Mouse (Mus musculus): Measurements from ENCODE around the gene Gtpbp1.

DNA sequence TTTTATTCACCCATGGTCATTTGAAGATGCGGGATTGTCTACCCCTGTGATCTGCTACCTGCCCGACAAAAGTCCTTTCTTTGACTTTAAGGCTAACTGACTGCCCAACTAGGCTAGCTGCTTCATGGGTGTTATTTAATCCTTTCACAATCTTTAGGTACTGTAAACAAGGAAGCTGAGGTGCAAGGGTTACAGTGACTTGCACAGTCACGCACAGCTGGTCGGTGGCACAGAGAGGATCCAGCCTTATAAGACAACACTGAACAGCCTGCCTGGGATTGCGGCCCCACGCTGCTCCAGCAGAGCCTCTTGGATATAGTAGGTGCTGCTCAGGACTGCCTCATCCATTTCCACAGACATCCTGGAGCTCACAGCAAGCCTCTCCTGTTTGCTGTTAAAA is 7.5 kb upstream of the Gtpbp1 start:
- TF ChIP-seq CTCF (IDR thresholded peaks at IDR 0.05; ENCODE audit: insufficient read depth, low read length) = no peak
- TF ChIP-seq POLR2A (IDR thresholded peaks at IDR 0.05; ENCODE audit: borderline replicate concordance, extremely low read depth, low read depth, low read length) = no peak
